Mouse (Mus musculus): ENCODE measurements around the gene C1qtnf1.

The C1qtnf1 gene

DNA sequence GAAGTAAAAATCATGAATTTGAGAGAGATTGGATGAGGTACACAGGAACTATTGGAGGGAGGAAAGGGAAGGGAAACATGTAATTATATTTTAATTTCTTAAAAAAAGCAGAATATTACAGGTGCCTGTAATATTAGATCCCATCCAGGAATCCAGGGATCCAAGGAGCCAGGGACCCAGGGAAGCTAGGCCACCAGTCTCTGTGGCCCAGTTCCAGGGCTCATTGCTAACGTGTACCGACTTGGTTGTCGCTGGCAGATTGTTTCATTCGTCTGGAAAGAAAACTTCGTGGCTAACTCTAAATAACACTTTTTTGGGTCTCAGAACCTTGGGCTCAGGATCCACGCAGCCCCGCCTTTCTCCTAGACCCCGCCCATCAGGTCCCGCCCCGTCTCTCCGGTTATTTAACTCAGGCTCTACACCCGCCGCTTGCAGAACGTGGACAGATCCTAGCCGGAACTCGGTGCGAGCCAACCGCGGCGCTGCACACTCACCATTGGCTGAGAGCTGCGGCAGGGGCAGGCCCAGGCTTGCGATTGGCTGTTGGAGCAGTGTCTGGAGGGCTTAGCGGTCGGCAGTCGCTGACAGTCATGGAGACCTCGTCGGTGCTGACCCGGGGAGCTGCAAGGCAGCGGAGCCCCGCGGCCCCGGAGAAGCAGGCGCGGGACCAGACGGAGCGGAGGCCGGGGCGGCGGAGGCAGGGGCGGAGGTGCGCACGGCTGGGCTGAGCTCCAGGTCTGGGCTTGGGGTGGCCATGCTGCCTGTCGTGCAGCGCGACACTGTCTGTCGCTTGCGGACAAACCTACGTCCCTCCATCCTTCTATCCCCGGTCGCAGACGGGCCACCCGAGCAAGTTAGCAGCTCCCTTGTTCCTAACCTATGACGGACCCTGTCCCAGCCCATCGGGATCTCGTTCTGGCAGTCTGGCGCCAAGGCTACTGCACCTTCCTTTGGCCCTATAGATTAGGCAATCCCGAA lies 48.7 kb downstream of the C1qtnf1 start, which contains the start of gene Engase:
TSS of gene Engase (plus strand) at position 434 of the 978 bp plus-strand sequence.
- DNase-seq, result peak; percentile 94 to 97

GRCm38 (mm10) chr11:118479776-118480175 lies 51.8 kb downstream of the C1qtnf1 start:
- DNase-seq, result no peak

DNA sequence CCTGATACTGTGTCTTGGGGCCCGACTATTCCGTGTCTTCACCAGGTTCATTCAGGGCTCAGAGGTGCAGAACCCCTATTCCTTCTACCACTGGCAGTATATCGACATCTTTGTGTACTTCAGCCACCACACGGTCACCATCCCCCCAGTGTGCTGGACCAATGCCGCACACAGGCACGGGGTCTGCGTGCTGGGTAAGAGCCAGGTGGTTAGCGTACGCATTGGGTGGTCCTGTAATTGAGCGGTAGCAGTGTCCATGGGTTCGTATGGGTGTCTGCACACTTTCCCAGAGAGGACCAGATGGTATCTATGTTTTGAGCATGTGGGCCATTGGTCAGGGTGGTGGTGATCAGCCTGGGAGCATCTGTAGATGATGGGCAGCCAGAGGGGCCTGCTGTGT lies 53.2 kb downstream of the C1qtnf1 start:
- DNase-seq, result no peak

GRCm38 (mm10) chr11:118481751-118482150 lies 53.7 kb downstream of the C1qtnf1 start:
- no peak for DNase-seq

GRCm38 (mm10) chr11:118484169-118484568 lies 56.2 kb downstream of the C1qtnf1 start:
- DNase-seq, result no peak

- DNase-seq, result no peak
These were observed 57.3 kb downstream of the C1qtnf1 start for GRCm38 (mm10) chr11:118485338-118485737.

DNA sequence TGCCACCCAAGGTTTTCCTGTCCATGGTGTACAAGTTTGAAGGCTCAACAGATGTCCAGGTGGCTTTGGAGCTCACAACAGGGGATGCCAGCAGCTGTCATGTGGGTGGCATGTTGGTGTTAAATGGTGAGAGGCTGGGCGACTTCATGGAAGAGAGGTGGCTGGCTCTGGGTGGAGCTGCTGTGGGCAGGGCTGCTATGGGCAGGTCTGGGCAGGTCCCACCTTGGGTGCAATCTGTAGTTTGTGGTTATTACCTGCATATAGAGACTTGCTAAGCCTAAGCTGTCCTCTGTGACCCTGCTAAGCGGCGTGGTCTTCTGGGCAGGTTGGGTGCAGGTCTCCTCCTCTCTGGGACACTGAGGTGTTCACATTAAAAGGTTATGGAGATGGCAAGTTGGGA lies 57.8 kb downstream of the C1qtnf1 start:
- no peak for DNase-seq

DNA sequence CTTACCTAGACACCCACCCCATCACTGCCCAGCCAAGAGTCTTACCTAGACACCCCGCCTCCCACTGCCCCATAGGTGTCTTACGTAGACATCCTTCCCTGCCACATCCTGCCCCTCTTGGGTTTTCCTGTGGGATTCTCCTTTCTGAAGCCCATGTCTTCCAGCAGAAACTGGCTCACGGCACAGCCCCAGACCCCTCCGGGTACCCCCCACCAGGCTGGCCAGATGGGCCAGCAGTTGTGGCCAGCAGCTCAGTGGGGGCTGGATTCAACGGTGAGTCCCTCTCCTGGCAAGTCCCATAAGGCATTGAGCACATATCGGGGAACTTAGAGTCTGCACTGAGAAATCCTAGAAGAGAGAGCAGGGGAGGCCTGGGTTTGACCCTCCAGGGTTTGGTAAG lies 58.3 kb downstream of the C1qtnf1 start:
- DNase-seq, result no peak

- no peak for DNase-seq
These were observed 59.1 kb downstream of the C1qtnf1 start for GRCm38 (mm10) chr11:118486881-118487772.

DNA sequence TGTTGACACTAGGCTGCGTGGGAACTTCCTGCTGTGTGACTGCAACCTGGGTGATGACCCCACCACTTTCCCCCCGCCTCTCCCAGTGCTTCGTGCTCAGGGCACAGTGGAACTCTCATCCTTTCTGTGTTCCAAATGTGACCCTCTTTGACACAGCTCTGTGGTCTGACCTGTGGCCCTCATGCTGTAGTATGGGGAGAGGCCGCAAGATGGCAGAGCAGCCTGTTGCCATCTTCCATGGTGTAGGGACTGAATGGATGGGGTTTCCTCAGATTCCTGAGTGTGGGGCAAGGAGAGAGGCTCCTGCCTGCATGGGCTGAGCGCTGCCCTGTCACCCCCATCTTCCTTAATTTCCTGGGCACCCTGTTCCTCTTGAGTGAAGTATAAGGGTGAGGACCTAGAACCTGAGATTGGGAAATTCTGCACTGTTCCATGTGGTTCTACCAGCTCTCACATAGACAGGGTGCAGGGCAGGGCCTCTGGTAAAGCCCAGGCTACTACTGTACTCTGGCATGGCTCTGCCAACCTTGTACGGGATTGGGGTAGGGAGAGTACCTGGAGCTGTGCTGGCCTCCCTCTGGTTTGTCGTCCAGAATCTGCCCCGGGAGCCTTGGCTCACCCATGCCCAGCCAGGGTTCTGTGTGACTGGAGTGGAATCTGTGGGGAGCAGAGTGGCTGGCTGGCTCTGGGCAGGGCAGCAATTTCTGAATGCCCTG lies 60.3 kb downstream of the C1qtnf1 start:
- no peak for DNase-seq

DNA sequence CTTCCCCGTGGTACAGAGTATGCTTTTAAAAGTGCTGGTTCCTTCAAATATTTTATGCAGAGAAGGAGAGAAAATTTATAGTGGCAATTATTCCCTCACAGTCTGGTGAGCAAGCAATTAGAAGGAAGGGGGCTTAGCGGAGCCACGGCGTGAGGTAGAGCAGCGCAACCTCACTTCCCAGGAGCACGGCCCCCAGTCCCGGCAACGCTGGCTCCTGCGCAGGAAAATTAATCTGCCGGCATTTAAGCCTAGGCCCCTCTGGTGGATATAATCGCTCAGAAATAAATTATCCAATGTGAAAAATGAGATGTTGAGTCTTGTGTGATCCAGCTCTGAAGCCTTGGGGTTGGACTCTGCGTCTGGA lies 60.9 kb downstream of the C1qtnf1 start:
- no peak for DNase-seq

GRCm38 (mm10) chr11:118490566-118491218 lies 62.7 kb downstream of the C1qtnf1 start:
- DNase-seq, result peak; percentile 82 to 87

DNA sequence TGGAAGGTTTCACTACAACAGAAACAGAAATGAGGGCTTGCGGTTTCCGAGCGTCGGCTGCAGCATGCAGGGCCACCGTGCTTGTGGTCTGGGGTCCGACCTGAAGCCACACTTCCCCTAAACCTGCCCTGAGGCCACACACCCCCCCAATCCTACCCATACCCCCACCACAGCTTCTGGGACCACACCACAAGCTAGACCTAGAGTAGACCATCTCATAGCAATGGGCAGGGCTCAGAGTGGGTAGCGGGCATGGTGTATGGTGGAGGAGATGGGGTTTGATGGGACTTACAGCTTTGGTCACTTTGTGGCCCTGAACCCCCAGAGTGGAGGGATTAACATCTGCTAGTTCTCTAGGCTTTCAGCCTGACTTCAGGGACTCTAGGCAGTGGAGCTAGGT lies 63.2 kb downstream of the C1qtnf1 start:
- DNase-seq, result no peak

- DNase-seq, result no peak
These were observed 65.5 kb downstream of the C1qtnf1 start for GRCm38 (mm10) chr11:118493458-118493857.

- DNase-seq, result no peak
These were observed 66.2 kb downstream of the C1qtnf1 start for GRCm38 (mm10) chr11:118494001-118494737.

DNA sequence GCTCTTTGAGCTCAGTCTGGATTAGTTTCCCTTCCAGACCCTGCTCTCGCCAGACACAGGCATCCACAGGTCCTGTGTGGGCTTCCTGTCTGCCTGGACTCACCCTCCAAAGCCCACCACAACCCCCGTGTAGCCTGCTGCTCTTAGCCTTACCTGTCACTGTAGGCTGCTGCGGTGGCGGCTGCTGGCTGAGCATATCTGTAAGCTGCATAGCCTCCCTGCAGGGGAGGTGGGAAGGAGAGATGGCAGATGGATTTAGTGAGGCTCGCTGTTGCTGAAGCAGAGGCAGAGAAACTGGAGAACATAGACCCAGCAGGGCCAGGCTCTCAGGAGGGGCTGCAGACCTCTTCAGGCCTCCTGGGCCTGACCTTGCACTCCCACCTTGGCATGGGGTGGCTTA lies 67.1 kb downstream of the C1qtnf1 start:
- DNase-seq, result no peak

- no peak for DNase-seq
These were observed 68.2 kb downstream of the C1qtnf1 start for GRCm38 (mm10) chr11:118496066-118496689.
